In the genomic region with DNA sequence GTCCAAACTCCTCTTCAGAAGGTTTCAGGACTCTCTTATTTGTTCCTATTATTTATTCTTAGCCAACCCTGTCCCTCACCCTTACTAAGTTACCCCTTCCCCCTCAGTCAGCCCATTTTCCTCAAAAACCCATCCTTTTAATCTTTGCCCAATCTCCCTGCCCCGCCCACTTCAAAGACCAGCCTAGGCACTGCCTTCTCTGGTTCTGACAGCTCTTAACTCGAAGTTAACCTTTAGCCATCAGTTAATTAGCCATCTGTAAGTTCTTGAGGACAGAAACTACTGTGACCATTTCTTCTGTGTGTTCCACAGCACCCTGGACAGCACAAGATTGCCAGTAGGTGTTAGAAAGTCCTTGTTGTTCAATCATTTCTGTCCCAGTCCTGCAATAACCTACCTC, we compare ENCODE assay signal across 23 mouse cellular contexts.
"Had no signal": no experiment of that assay in that cellular context is flagged by ENCODE, and none has a peak within 500 bp of the region (broad histone marks: within the 10 kb centered on the region; RNA-seq: fewer than 3 reads in every experiment).

No protein-coding gene starts in this region.

- H3K9ac ChIP-seq: intestine, embryonic 15.5 days; limb, embryonic 12.5 days; limb, embryonic 15.5 days; liver, embryonic 14.5 days; liver, postnatal 0 days; lung, embryonic 15.5 days; midbrain, embryonic 13.5 days; neural tube, embryonic 12.5 days; neural tube, embryonic 15.5 days had no signal

- DNase-seq: layer of hippocampus, adult 9-11 months; lung, postnatal 10 days; lung, postnatal 36 days; right cerebral cortex, adult 18-20 months; right cerebral cortex, postnatal 14 days; right cerebral cortex, postnatal 4 days; thymus, adult 2 months; thymus, postnatal 14 days; thymus, postnatal 4 days had no signal

- H3K36me3 ChIP-seq: intestine, embryonic 15.5 days; limb, embryonic 12.5 days; limb, embryonic 15.5 days; lung, embryonic 15.5 days; neural tube, embryonic 15.5 days had no signal

- H3K4me3 ChIP-seq: intestine, embryonic 15.5 days; layer of hippocampus, adult 2 months; limb, embryonic 12.5 days; limb, embryonic 15.5 days; lung, embryonic 15.5 days; megakaryocyte, embryonic 14.5 days; midbrain, embryonic 10.5 days; neural tube, embryonic 12.5 days; neural tube, embryonic 15.5 days had no signal

- H3K4me2 ChIP-seq: intestine, embryonic 15.5 days; limb, embryonic 12.5 days; limb, embryonic 15.5 days; liver, embryonic 11.5 days; lung, embryonic 15.5 days; neural tube, embryonic 15.5 days had no signal

- H3K27me3 ChIP-seq: intestine, embryonic 15.5 days; lung, embryonic 15.5 days; midbrain, embryonic 13.5 days; neural tube, embryonic 12.5 days; neural tube, embryonic 15.5 days had no signal

- H3K9me3 ChIP-seq: intestine, embryonic 15.5 days; limb, embryonic 12.5 days; limb, embryonic 15.5 days; lung, embryonic 15.5 days; midbrain, embryonic 10.5 days; midbrain, embryonic 13.5 days; neural tube, embryonic 12.5 days; neural tube, embryonic 15.5 days had no signal

- H3K27ac ChIP-seq: intestine, embryonic 15.5 days; limb, embryonic 12.5 days; limb, embryonic 15.5 days; liver, embryonic 14.5 days; lung, embryonic 15.5 days; midbrain, embryonic 10.5 days; midbrain, embryonic 13.5 days; neural tube, embryonic 12.5 days; neural tube, embryonic 15.5 days; stomach, postnatal 0 days had no signal

- ATAC-seq: intestine, embryonic 15.5 days; liver, postnatal 0 days; midbrain, embryonic 13.5 days had no signal
